Mouse (Mus musculus) olfactory bulb, adult 2 months (tissue): Measurements from ENCODE around the gene Trarg1. TPM values are rescaled to one million over a fixed set of nuclear protein-coding genes. Genes with fewer than 3 reads are reported as not detected.
A peak's percentile ranks its signal among the peaks of the same experiment; 100 is the strongest.

Experiments
- H3K27ac ChIP-seq: fragments of 200-500 bp; 2 replicates; pipeline ENCODE4 v1.5.1; 2012; ENCODE audit warnings: low read depth, low read length; ENCODE audit not compliant: insufficient read depth
- H3K4me1 ChIP-seq: fragments of 200-500 bp; 2 replicates; pipeline ENCODE4 v1.6.1; 2012; ENCODE audit warnings: low read length; ENCODE audit not compliant: control insufficient read depth, insufficient read depth
- H3K4me3 ChIP-seq: fragments of 200-500 bp; 2 replicates; pipeline ENCODE4 v1.5.1; 2012; ENCODE audit warnings: mild to moderate bottlenecking, low read depth, low read length, moderate library complexity; ENCODE audit not compliant: insufficient read depth
- CTCF ChIP-seq: fragments of 200-500 bp; IDR thresholded peaks from 2 replicates; pipeline ENCODE4 v1.5.1; 2012; ENCODE audit warnings: low read depth, mild to moderate bottlenecking, low read length, moderate library complexity; ENCODE audit not compliant: insufficient read depth
- POLR2A ChIP-seq: fragments of 200-500 bp; IDR thresholded peaks from 2 replicates; pipeline ENCODE4 v1.6.1; 2012; ENCODE audit warnings: mild to moderate bottlenecking, low read depth, low read length, moderate library complexity; ENCODE audit not compliant: insufficient read depth
- WGBS: fragments of 180-500 bp; shearing (Covaris S2); methylation state at CpG from one replicate; pipeline ENCODE4 v1.1.7; 2018; 5-methylcytosine and 5-hydroxymethylcytosine counted together
- polyA plus RNA-seq: library from polyadenylated mRNA; stranded (reverse); fragments of >200 nt; gene quantifications from 2 replicates; pipeline ENCODE4 v1.2.4, GENCODE M21; 2012; ENCODE audit warnings: low replicate concordance; ENCODE audit not compliant: missing spikeins, insufficient read depth, insufficient read length

The Trarg1 gene
- polyA plus RNA-seq, 1 experiment = not detected

DNA sequence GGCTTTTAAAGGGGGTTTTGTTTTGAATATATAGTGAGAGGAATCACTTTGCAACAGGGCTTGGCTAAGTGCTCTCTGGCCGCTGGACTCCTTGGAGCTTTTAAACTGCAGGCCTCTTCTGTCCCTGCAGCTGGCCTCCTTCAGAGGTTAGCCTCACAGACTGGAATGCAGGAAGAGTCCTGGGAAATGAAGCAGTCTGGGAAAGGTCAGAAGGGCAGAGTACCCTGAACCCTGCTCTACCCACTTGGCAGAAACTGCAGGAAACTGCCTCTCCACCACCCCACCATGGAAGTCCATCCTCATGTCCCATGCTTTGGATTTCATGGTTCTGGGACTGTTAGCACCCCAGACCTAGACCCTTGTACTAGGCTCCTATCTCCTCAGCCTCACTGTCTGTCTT lies 29.3 kb downstream of the Trarg1 start:
- TF ChIP-seq POLR2A (no peak), CTCF (no peak)
- Histone ChIP-seq H3K4me1 (peaks cover 4% of the 10 kb centered on the region; the same call in 1 of the 2 replicates), H3K27ac (no peak overlapping the region), H3K4me3 (no peak overlapping the region)
- 90% methylated on average over 1 of the region's 1 CpGs for WGBS

- no peak overlapping the region for H3K27ac ChIP-seq
- 20% methylated on average over 17 of the region's 17 CpGs for WGBS
- H3K4me1 ChIP-seq = peaks cover 4% of the 10 kb centered on the region; the same call in 1 of the 2 replicates
- H3K4me3 ChIP-seq = no peak overlapping the region
- no peak for TF ChIP-seq CTCF
- no peak for TF ChIP-seq POLR2A
Measured at GRCm38 (mm10) chr11:76709625-76710452, 30.2 kb downstream of the Trarg1 start.

- WGBS = 53% methylated on average over 4 of the region's 4 CpGs
- H3K27ac ChIP-seq = no peak overlapping the region
- no peak overlapping the region for H3K4me3 ChIP-seq
- 0 out of 2 replicates have a peak, but pooled peaks cover 5% of the 10 kb centered on the region for H3K4me1 ChIP-seq
- TF ChIP-seq POLR2A (no peak), CTCF (no peak)
Measured at GRCm38 (mm10) chr11:76717000-76717399, 37.4 kb downstream of the Trarg1 start.

DNA sequence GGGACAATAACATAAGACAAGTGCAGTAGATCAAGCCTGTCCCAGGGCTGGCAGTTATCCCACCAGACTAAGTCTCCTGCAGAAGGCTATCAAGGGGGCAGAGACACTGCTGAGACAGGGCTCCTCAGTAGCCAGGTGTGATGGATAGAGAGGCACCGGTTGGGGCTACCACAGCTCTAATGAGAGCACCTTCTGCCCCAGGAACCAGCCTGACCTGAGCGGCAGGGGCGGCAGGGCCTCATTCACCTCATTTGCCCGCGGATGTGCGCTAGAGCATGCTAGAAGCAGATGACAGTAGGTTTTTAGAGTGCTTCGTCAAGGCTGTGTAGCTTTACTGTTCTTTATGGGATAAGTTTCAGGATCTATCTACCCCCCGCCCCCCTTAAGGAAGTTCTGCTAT lies 44.3 kb downstream of the Trarg1 start:
- Histone ChIP-seq H3K27ac (no peak overlapping the region), H3K4me3 (no peak overlapping the region), H3K4me1 (no peaks in the 10 kb centered on the region)
- WGBS = 84% methylated on average over 8 of the region's 8 CpGs
- TF ChIP-seq POLR2A (no peak), CTCF (no peak)

DNA sequence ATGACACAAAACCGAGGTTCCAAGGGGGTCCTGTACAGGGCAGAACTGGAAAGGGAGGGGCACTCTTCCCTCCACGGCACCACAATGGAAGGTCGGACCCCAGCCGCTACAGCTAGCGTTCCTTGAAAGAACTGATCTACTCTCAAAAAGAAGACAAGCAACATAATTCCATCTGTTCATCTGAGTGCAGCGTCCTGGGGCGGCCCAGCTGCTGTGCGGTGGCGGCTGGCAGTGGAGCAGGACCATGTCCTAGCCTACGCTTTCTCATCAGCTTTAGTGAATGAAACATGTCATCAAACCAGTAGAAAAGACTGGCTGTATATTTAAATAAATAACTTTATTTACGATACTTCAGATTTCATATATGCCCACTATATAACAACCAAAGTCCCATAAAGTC lies 48.5 kb downstream of the Trarg1 start:
- TF ChIP-seq CTCF = no peak
- TF ChIP-seq POLR2A = no peak
- Histone ChIP-seq H3K4me3 (no peak overlapping the region), H3K4me1 (no peaks in the 10 kb centered on the region), H3K27ac (no peak overlapping the region)
- WGBS = 82% methylated on average over 11 of the region's 11 CpGs

DNA sequence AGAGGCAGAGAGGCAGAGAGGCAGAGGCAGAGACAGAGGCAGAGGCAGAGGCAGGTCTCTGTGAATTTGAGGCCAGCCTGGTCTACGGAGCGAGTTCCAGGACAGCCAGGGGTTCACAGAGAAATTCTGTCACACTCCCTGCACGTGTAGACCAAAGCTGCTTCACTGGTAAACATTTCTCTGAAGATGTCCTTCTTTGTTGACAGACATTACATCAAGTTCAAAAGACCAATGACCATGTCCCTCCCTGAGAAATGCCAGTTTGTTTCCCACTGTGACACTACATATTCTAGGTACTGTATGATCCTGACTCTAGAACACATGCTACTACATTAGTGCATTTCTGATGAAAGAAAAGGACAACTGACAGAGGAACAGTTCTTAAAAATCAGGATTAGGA lies 51.0 kb downstream of the Trarg1 start:
- WGBS = 83% methylated on average over 3 of the region's 3 CpGs
- no peak overlapping the region for H3K27ac ChIP-seq
- H3K4me1 ChIP-seq = peaks cover 7% of the 10 kb centered on the region; the same call in 1 of the 2 replicates
- H3K4me3 ChIP-seq = no peak overlapping the region
- TF ChIP-seq CTCF (no peak), POLR2A (no peak)

DNA sequence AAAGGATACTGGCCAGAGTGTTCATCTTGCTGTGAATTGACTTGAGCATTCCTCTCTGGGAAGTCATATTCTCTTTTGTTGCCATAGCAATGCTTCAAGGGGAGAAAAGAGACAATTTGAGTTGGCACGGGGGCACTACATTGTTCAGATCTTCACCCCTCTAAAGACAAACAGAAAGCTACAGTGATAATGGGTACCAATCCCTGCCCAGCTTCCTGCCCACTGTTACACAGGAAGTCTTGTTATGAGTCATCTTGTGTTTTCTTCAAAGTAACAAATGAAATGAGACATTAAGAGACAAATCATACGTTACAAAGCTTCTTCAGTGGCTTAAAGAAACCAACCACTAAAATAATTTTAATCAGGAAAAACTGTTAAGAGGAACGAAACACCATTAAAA lies 55.0 kb downstream of the Trarg1 start:
- TF ChIP-seq POLR2A (no peak), CTCF (no peak)
- no peak overlapping the region for H3K4me3 ChIP-seq
- 29% methylated on average over 3 of the region's 3 CpGs for WGBS
- H3K4me1 ChIP-seq = peaks cover 7% of the 10 kb centered on the region; the same call in 1 of the 2 replicates
- H3K27ac ChIP-seq = peak overlapping the region; percentile 88; the same call in 1 of the 2 replicates

DNA sequence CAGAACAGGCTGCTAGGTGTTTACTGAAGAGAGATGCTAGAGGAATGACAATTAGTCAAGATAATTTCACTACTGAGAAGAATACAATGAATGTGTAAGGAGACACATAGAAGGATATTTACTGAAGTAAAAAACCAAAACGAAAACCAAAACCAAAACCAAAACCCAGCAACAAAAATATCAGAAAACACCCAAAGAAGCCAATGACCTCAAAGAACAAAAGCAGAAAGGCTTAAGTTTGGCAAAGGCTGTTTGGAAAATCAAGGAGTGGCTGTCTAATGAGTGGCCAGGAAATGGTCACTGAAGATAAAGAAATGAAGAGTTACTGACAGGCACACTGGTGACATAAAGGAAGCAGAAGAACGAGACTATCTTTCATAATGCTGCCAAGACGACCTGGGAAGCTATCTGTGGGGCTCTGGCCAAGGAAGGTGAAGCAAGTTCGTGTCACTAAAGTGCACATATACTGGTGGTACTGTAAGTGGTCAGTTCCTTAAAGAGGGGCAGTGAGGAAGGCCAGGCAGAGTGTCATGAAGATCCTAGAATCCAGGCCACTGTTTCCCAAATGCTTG lies 56.2 kb downstream of the Trarg1 start:
- H3K4me1 ChIP-seq = peaks cover 7% of the 10 kb centered on the region; the same call in 1 of the 2 replicates
- H3K4me3 ChIP-seq = no peak overlapping the region
- 75% methylated on average over 4 of the region's 4 CpGs for WGBS
- TF ChIP-seq CTCF = no peak
- TF ChIP-seq POLR2A = no peak
- H3K27ac ChIP-seq = no peak overlapping the region

GRCm38 (mm10) chr11:76739125-76739524 lies 59.5 kb downstream of the Trarg1 start:
- 73% methylated on average over 6 of the region's 6 CpGs for WGBS
- no peak for TF ChIP-seq POLR2A
- TF ChIP-seq CTCF = no peak

More at GRCm38 (mm10) chr11:76739125-76739524, 59.5 kb downstream of the Trarg1 start:
- no peak overlapping the region for H3K27ac ChIP-seq
- H3K4me3 ChIP-seq = no peak overlapping the region
- peaks cover 5% of the 10 kb centered on the region; the same call in 1 of the 2 replicates for H3K4me1 ChIP-seq
